Mouse (Mus musculus) cortical plate, adult 2 months (tissue): Measurements from ENCODE around the gene Phf21a.

Experiments
- CTCF ChIP-seq: fragments of 200-500 bp; IDR thresholded peaks from 2 replicates; pipeline ENCODE4 v1.5.1; 2011; ENCODE audit warnings: mild to moderate bottlenecking, control low read depth, low read length; ENCODE audit not compliant: insufficient read depth; ENCODE audit errors: extremely low read depth
- POLR2A ChIP-seq: fragments of 200-500 bp; IDR thresholded peaks from 2 replicates; pipeline ENCODE4 v1.6.1; 2011; ENCODE audit warnings: mild to moderate bottlenecking, low read length, control low read depth; ENCODE audit not compliant: insufficient read depth; ENCODE audit errors: extremely low read depth

DNA sequence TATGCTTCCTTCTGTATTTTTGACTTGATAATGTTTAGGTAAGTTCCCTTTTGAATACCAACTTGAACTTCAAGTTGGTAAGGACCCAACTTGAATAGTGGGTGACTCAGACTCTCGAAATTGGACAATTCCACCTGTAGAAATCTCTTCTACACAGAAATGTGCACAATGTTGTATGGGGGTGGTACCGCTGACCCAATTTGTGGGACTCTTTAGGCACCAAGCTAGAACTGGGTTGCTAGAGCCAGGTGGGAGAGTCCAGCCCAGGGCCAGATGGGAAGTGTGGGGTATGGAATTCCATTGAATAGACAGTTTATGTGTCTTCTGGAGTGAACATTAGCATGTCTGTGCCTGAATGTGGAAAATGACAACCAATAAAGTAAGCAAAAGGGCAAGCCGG is 302.6 kb downstream of the Phf21a start:
- TF ChIP-seq POLR2A: no peak
- no peak for TF ChIP-seq CTCF
